Mouse (Mus musculus): ENCODE measurements around the gene Sdhc.
"Not testable (repeated sequence)": the region's sequence is repeated elsewhere in the genome, so short reads cannot be mapped to it uniquely, and the experiment has no call there.

Gene Sdhc

GRCm38 (mm10) chr1:171078419-171078818 is 72.0 kb downstream of the Sdhc start:
- DNase-seq = not testable (repeated sequence)

- not testable (repeated sequence) for DNase-seq
Observed at GRCm38 (mm10) chr1:171077955-171078354, 72.4 kb downstream of the Sdhc start.

- not testable (repeated sequence) for DNase-seq
Observed at GRCm38 (mm10) chr1:171077192-171077591, 73.2 kb downstream of the Sdhc start.
